Mouse (Mus musculus): ENCODE results near the gene Spa17.

Gene Spa17

GRCm38 (mm10) chr9:37615220-37615619 lies 1.7 kb upstream of the Spa17 start:
- DNase-seq = no peak

GRCm38 (mm10) chr9:37614316-37614715 lies 794 bp upstream of the Spa17 start:
- no peak for DNase-seq

GRCm38 (mm10) chr9:37613911-37614280 lies 374 bp upstream of the Spa17 start:
- no peak for DNase-seq

- no peak for DNase-seq
Measured at GRCm38 (mm10) chr9:37609558-37609957, 4.0 kb downstream of the Spa17 start.

- DNase-seq = no peak
Measured at GRCm38 (mm10) chr9:37605089-37605488, 8.4 kb downstream of the Spa17 start.

GRCm38 (mm10) chr9:37600538-37601205 lies 12.8 kb downstream of the Spa17 start:
- no peak for DNase-seq

GRCm38 (mm10) chr9:37598637-37599036 lies 14.9 kb downstream of the Spa17 start:
- no peak for DNase-seq

GRCm38 (mm10) chr9:37595570-37595969 lies 18.0 kb downstream of the Spa17 start:
- no peak for DNase-seq

GRCm38 (mm10) chr9:37593690-37594089 lies 19.8 kb downstream of the Spa17 start:
- DNase-seq = no peak

GRCm38 (mm10) chr9:37592633-37593032 lies 20.9 kb downstream of the Spa17 start:
- no peak for DNase-seq

- DNase-seq = no peak
Measured at GRCm38 (mm10) chr9:37592025-37592424, 21.5 kb downstream of the Spa17 start.

- no peak for DNase-seq
Measured at GRCm38 (mm10) chr9:37590381-37590780, 23.1 kb downstream of the Spa17 start.

- no peak for DNase-seq
Measured at GRCm38 (mm10) chr9:37586718-37587117, 26.8 kb downstream of the Spa17 start.

- no peak for DNase-seq
Measured at GRCm38 (mm10) chr9:37583594-37583993, 29.9 kb downstream of the Spa17 start.

GRCm38 (mm10) chr9:37576436-37576930 lies 37.0 kb downstream of the Spa17 start:
- peak; percentile 74 for DNase-seq

- DNase-seq = no peak
Measured at GRCm38 (mm10) chr9:37572204-37572876, 41.2 kb downstream of the Spa17 start.

- no peak for DNase-seq
Measured at GRCm38 (mm10) chr9:37569231-37569835, 44.2 kb downstream of the Spa17 start.

GRCm38 (mm10) chr9:37568605-37569214 lies 44.8 kb downstream of the Spa17 start:
- DNase-seq = no peak

GRCm38 (mm10) chr9:37567892-37568604 lies 45.5 kb downstream of the Spa17 start:
- peak; percentile 62 for DNase-seq

GRCm38 (mm10) chr9:37567454-37567853 lies 46.1 kb downstream of the Spa17 start:
- no peak for DNase-seq

GRCm38 (mm10) chr9:37567019-37567418 lies 46.5 kb downstream of the Spa17 start:
- no peak for DNase-seq

GRCm38 (mm10) chr9:37563805-37564204 lies 49.7 kb downstream of the Spa17 start:
- DNase-seq = no peak

GRCm38 (mm10) chr9:37560617-37561016 lies 52.9 kb downstream of the Spa17 start:
- DNase-seq = no peak
